Mouse (Mus musculus) liver, embryonic 15.5 days (tissue): ENCODE data around the gene Psma7. TPM values are rescaled to one million over a fixed set of nuclear protein-coding genes. Genes with fewer than 3 reads are reported as not detected.

Experiments
- ATAC-seq: fragments of 200-750 bp; cut with Nextera tagmentation; 2 replicates; pipeline ENCODE4 v1.8.0; 2017; ENCODE audit warnings: moderate number of reproducible peaks, mild to moderate bottlenecking, moderate library complexity; ENCODE audit not compliant: insufficient read depth
- H3K27ac ChIP-seq: fragments of 300-500 bp; sonication (generic); replicated peaks from 2 replicates; pipeline ENCODE4 v1.5.1; 2015; ENCODE audit warnings: mild to moderate bottlenecking, inconsistent platforms
- H3K27me3 ChIP-seq: fragments of 300-500 bp; sonication (generic); 2 replicates; pipeline ENCODE4 v1.6.1; 2015; ENCODE audit warnings: mild to moderate bottlenecking, inconsistent platforms
- H3K36me3 ChIP-seq: fragments of 300-500 bp; sonication (generic); replicated peaks from 2 replicates; pipeline ENCODE4 v1.6.1; 2015; ENCODE audit warnings: moderate library complexity, mild to moderate bottlenecking, inconsistent platforms
- H3K4me1 ChIP-seq: fragments of 300-500 bp; sonication (generic); replicated peaks from 2 replicates; pipeline ENCODE4 v1.6.1; 2015; ENCODE audit warnings: inconsistent platforms
- H3K4me2 ChIP-seq: fragments of 300-500 bp; sonication (generic); 2 replicates; pipeline ENCODE4 v1.6.1; 2015; ENCODE audit warnings: moderate library complexity, mild to moderate bottlenecking, inconsistent platforms
- H3K4me3 ChIP-seq: fragments of 300-500 bp; sonication (generic); replicated peaks from 2 replicates; pipeline ENCODE4 v1.5.1; 2015; ENCODE audit warnings: mild to moderate bottlenecking, inconsistent platforms
- H3K9ac ChIP-seq: fragments of 300-500 bp; sonication (generic); 2 replicates; pipeline ENCODE4 v1.6.1; 2015; ENCODE audit warnings: moderate library complexity, mild to moderate bottlenecking, inconsistent platforms
- H3K9me3 ChIP-seq: fragments of 300-500 bp; sonication (generic); replicated peaks from 2 replicates; pipeline ENCODE4 v1.6.1; 2016; ENCODE audit warnings: inconsistent platforms
- WGBS: fragments of 180-500 bp; shearing (Covaris S2); methylation state at CpG from one replicate; pipeline ENCODE4 v1.1.7; 2015; ENCODE audit warnings: mixed read lengths; ENCODE audit not compliant: insufficient replicate concordance; 5-methylcytosine and 5-hydroxymethylcytosine counted together
- polyA plus RNA-seq: library from polyadenylated mRNA; unstranded; fragments of >200 nt; fragmentation: Nextera tagmentation; extraction: Ambion mirVana; gene quantifications from 2 replicates; pipeline ENCODE4 v1.2.1, GENCODE M21; 2015

The Psma7 gene
- polyA plus RNA-seq, 1 experiment from 2014 or later = 252 TPM

GRCm38 (mm10) chr2:180070481-180071453 lies 28.5 kb upstream of the Psma7 start, which contains the start of gene Mtg2:
TSS of gene Mtg2 (plus strand) at chr2:180070588.
- 6% methylated on average over 58 of the region's 58 CpGs for WGBS
- Histone ChIP-seq H3K27ac (peak within 1 kb of the TSS; percentile 67), H3K9ac (peak within 1 kb of the TSS; percentile 72), H3K4me1 (peaks cover 25% of the 10 kb centered on the region), H3K4me3 (peak within 1 kb of the TSS; percentile 85), H3K27me3 (no peaks in the 10 kb centered on the region), H3K4me2 (peak within 1 kb of the TSS; percentile 84), H3K36me3 (peaks cover 7% of the 10 kb centered on the region; the same call in 1 of the 2 replicates), H3K9me3 (no peaks in the 10 kb centered on the region)
- ATAC-seq = peak; percentile 95

GRCm38 (mm10) chr2:180069770-180070480 lies 27.7 kb upstream of the Psma7 start:
- Histone ChIP-seq H3K27me3 (no peaks in the 10 kb centered on the region), H3K4me1 (peaks cover 25% of the 10 kb centered on the region), H3K9ac (peak overlapping the region; percentile 72), H3K36me3 (peaks cover 7% of the 10 kb centered on the region; the same call in 1 of the 2 replicates), H3K4me2 (peak overlapping the region; percentile 84), H3K4me3 (peak overlapping the region; percentile 85), H3K27ac (peak overlapping the region; percentile 67), H3K9me3 (no peaks in the 10 kb centered on the region)
- ATAC-seq = peak; percentile 54
- 28% methylated on average over 20 of the region's 20 CpGs for WGBS

- 77% methylated on average over 11 of the region's 11 CpGs for WGBS
- Histone ChIP-seq H3K4me1 (no peaks in the 10 kb centered on the region), H3K4me3 (no peak overlapping the region), H3K27me3 (no peaks in the 10 kb centered on the region), H3K9ac (no peak overlapping the region), H3K9me3 (no peaks in the 10 kb centered on the region), H3K4me2 (no peak overlapping the region), H3K27ac (no peak overlapping the region), H3K36me3 (peaks cover 16% of the 10 kb centered on the region)
- no peak for ATAC-seq
These were observed 21.3 kb upstream of the Psma7 start for GRCm38 (mm10) chr2:180063338-180064131.

- Histone ChIP-seq H3K4me2 (no peak overlapping the region), H3K4me1 (0 out of 2 replicates have a peak, but pooled peaks cover 2% of the 10 kb centered on the region), H3K27me3 (no peaks in the 10 kb centered on the region), H3K9ac (no peak overlapping the region), H3K27ac (no peak overlapping the region), H3K4me3 (no peak overlapping the region), H3K36me3 (peaks cover 11% of the 10 kb centered on the region), H3K9me3 (no peaks in the 10 kb centered on the region)
- WGBS = 81% methylated on average over 9 of the region's 9 CpGs
- ATAC-seq = no peak
These were observed 10.8 kb upstream of the Psma7 start for GRCm38 (mm10) chr2:180053001-180053400.

- Histone ChIP-seq H3K4me3 (no peak overlapping the region), H3K4me1 (0 out of 2 replicates have a peak, but pooled peaks cover 2% of the 10 kb centered on the region), H3K9me3 (no peaks in the 10 kb centered on the region), H3K27ac (no peak overlapping the region), H3K9ac (no peak overlapping the region), H3K36me3 (peaks cover 11% of the 10 kb centered on the region), H3K4me2 (no peak overlapping the region), H3K27me3 (no peaks in the 10 kb centered on the region)
- no peak; the same call in 1 of the 2 replicates for ATAC-seq
- WGBS = 80% methylated on average over 14 of the region's 14 CpGs
These were observed 9.9 kb upstream of the Psma7 start for GRCm38 (mm10) chr2:180051986-180052733.

- Histone ChIP-seq H3K27me3 (no peaks in the 10 kb centered on the region), H3K9ac (no peak overlapping the region), H3K9me3 (no peaks in the 10 kb centered on the region), H3K4me2 (no peak overlapping the region), H3K4me3 (no peak overlapping the region), H3K27ac (no peak overlapping the region), H3K4me1 (0 out of 2 replicates have a peak, but pooled peaks cover 2% of the 10 kb centered on the region), H3K36me3 (peaks cover 5% of the 10 kb centered on the region; the same call in 1 of the 2 replicates)
- ATAC-seq = no peak
- 24% methylated on average over 5 of the region's 5 CpGs for WGBS
These were observed 8.8 kb upstream of the Psma7 start for GRCm38 (mm10) chr2:180050986-180051385.

GRCm38 (mm10) chr2:180047980-180048635 lies 5.9 kb upstream of the Psma7 start:
- Histone ChIP-seq H3K9me3 (no peaks in the 10 kb centered on the region), H3K4me3 (no peak overlapping the region), H3K9ac (no peak overlapping the region), H3K4me1 (peaks cover 17% of the 10 kb centered on the region), H3K36me3 (no peaks in the 10 kb centered on the region), H3K27me3 (peaks cover 14% of the 10 kb centered on the region), H3K4me2 (no peak overlapping the region), H3K27ac (no peak overlapping the region)
- 82% methylated on average over 18 of the region's 18 CpGs for WGBS
- ATAC-seq = no peak

- Histone ChIP-seq H3K4me3 (no peak overlapping the region), H3K36me3 (no peaks in the 10 kb centered on the region), H3K9ac (no peak overlapping the region), H3K4me2 (no peak overlapping the region), H3K4me1 (peaks cover 22% of the 10 kb centered on the region), H3K27me3 (peaks cover 19% of the 10 kb centered on the region), H3K27ac (no peak overlapping the region), H3K9me3 (no peaks in the 10 kb centered on the region)
- ATAC-seq = no peak
- WGBS = 60% methylated on average over 3 of the region's 3 CpGs
These were observed 5.3 kb upstream of the Psma7 start for GRCm38 (mm10) chr2:180047580-180047979.

GRCm38 (mm10) chr2:180045283-180045682 lies 3.0 kb upstream of the Psma7 start:
- H3K4me1 ChIP-seq = peaks cover 32% of the 10 kb centered on the region
- H3K27ac ChIP-seq = no peak overlapping the region
- WGBS = 35% methylated on average over 4 of the region's 4 CpGs
- peaks cover 19% of the 10 kb centered on the region for H3K27me3 ChIP-seq
- H3K36me3 ChIP-seq = no peaks in the 10 kb centered on the region
- H3K9me3 ChIP-seq = no peaks in the 10 kb centered on the region
- ATAC-seq = no peak
- H3K4me3 ChIP-seq = no peak overlapping the region
- H3K4me2 ChIP-seq = no peak overlapping the region
- H3K9ac ChIP-seq = no peak overlapping the region
